Mouse (Mus musculus) thymus, adult 2 months (tissue): ENCODE results near the gene Fmnl2.

Experiments
- CTCF ChIP-seq: fragments of 200-500 bp; IDR thresholded peaks from 2 replicates; pipeline ENCODE4 v1.5.1; 2012; ENCODE audit warnings: mild to moderate bottlenecking, control low read depth, low read length, moderate library complexity, borderline replicate concordance; ENCODE audit not compliant: control insufficient read depth, poor library complexity, insufficient read depth; ENCODE audit errors: extremely low read depth
- POLR2A ChIP-seq: fragments of 200-500 bp; IDR thresholded peaks from 2 replicates; pipeline ENCODE4 v1.6.1; 2012; ENCODE audit warnings: mild to moderate bottlenecking, low read length, control low read depth, moderate library complexity; ENCODE audit not compliant: control insufficient read depth, poor library complexity, insufficient read depth; ENCODE audit errors: extremely low read depth

DNA sequence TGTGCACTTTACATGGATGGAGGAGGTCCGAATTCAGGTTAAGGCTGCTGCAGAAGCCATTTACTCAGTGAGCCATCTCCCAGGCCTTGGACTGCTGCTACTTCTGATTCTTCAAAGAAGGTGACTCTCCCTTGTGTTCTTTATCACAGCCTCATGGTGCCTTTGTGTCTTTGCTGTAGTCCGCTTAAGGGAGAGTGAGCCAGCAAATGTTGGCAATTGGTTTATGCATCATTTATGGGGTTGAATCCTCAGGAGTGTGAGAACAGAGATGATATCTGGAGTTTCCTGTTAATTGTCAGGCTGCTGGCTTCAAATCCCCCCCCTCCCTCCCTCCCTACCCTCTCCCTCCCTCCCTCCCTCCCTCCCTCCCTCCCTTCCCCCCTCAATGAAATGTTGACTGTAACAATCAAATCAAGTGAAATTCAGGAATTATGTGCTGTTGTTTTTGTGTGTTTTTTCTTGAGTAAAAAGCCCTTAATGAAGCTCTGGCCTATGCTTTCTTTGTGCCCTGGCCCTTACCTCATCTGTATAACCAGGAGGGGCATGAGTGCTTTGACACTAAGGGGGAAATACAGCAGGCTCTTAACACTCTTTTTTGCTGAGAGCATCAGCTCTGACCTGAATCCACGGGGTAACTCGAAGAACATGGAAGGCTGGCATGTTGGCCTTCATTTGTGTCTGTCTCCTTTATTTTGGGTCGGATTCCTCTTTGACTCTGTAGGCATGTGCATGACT, 63.2 kb downstream of the Fmnl2 start:
- TF ChIP-seq POLR2A (no peak), CTCF (no peak)
